Mouse (Mus musculus) adrenal gland, adult 2 months (tissue): ENCODE data around the gene Aff4. TPM values are rescaled to one million over a fixed set of nuclear protein-coding genes. Genes with fewer than 3 reads are reported as not detected.

Source experiments
- DNase-seq: peaks from one replicate; pipeline ENCODE4 v3.0.0; 2021
- polyA plus RNA-seq: library from polyadenylated mRNA; depleted of rRNA; stranded (reverse); fragments of >200 nt; gene quantifications from 2 replicates; pipeline ENCODE4 v1.2.3, GENCODE M21; 2012
- total RNA-seq, 2 experiments: library from RNA; stranded (reverse); gene quantifications; 2 replicates each; pipeline ENCODE4 v1.2.3; 2021

Aff4 gene
- total and polyA plus RNA-seq, 3 experiments, result 8.7 to 306 (median 145) TPM

GRCm38 (mm10) chr11:53428716-53429057 lies 78.1 kb downstream of the Aff4 start:
- DNase-seq, result no peak

GRCm38 (mm10) chr11:53429182-53429581 lies 78.5 kb downstream of the Aff4 start:
- DNase-seq, result no peak

DNA sequence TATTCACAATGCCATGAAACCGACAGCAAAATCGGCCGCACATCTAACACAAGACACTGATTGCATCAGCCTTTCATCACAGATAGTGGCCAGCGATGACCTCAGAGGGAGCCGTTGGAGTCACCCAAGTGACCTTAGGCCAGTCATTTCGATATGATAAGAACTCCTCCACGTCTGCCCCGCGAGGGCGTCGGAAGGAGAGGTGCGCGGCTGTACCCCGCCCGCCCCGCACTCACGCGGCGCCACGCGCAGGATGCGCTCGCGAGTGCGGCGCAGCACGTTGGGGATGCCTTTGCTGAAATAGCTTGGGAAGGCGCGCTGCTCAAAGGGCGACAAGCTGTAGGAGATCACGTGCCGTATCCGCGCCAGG lies 79.7 kb downstream of the Aff4 start:
- peak; percentile 84 for DNase-seq

GRCm38 (mm10) chr11:53430670-53431346 lies 80.2 kb downstream of the Aff4 start, which contains the start of the genes Uqcrq and Gdf9:
Gene Uqcrq, minus strand, starts transcription at chr11:53430831.
Gene Gdf9, plus strand, starts transcription at chr11:53431023.
- peak; percentile 99 for DNase-seq

DNA sequence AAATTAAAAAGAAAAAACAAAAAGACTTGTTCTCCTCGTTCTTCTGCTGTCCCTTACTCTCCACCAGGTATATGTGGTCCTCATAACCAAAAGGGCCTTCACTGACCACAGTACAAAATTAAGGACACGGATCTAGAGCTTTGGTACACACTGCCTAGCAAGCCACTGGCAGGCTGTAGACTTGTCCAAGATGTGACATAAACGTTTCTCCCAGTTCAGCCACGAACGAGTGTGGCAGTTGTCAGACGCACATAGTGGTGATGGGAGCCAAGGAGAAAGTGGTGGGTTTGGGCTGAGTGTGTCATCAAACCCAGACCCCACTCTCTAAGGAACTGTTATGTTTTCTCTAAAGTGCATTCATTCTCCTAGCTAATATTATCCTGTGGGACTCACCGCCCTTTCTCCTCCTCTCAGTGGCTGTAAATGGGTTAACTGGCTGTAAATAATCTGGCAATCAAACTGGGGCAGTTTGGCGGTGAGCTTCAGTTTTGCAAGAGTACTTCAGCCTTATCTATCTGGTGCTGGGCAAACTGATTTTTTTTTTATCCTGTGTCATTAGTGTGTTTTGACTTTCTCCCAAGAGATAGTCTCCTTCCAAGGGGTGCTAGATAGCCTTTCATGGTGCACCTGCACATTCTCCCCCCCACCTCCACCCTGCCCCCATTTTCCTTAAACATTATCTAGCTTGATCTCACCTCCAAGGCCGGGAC lies 80.9 kb downstream of the Aff4 start:
- DNase-seq, result no peak

- DNase-seq, result no peak
Observed at GRCm38 (mm10) chr11:53433057-53433456, 82.4 kb downstream of the Aff4 start.

DNA sequence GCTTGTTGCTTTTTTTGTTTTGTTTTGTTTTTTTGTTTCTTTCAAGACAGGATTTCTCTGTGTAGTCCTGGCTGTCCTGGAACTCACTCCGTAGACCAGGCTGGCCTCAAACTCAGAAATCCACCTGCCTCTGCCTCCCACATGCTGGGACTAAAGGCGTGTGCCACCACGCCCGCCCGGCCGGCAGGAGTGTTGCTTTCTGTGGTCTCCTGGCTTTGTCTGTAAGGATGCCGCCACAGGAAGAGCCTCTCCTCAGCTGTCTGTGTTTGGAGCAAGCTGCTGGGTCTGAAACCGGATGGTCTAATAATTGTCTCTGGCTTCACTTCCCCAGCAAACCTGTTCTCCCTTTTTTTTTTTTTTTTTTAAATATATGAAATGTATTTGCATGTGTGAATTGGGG lies 84.9 kb downstream of the Aff4 start:
- DNase-seq, result no peak

DNA sequence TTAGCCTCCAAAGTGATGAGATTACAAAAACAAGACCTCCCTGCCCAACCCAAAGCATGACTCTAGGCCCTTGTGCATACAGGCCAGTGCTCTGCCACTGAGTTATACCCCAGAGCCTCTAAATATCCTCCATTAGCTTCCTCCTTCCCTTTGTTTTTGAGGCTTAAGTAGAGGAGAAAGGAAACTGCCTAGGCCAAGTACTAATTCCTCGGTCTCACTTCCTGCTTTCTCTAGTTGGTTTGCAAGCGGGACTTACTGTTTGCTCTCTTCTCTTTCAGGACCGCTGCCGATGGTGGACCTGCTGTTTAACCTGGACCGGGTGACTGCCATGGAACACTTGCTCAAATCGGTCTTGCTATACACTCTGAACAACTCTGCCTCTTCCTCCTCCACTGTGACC lies 85.7 kb downstream of the Aff4 start:
- no peak for DNase-seq

- peak; percentile 68 for DNase-seq
Observed at GRCm38 (mm10) chr11:53441921-53442320, 91.3 kb downstream of the Aff4 start.

- peak; percentile 61 for DNase-seq
Observed at GRCm38 (mm10) chr11:53443861-53444260, 93.2 kb downstream of the Aff4 start.

DNA sequence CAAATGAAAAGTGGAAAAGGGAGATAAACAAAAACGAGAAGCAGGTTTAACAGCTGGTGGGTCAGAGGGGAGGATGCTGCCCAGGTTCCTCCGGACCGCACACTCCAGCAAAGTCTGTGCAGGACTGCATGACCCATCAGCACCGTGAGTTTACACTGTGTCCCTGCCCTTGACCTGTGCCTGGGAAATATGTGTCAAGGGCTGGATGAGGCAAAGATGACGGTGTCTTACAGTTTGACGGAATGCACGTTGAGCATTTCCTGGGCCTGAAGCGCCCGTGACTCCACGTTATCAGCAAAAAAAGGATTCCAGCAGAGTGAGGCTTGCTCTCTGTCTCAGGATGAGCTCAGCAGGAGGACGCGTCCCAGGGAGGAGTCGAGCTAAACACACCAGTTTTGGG lies 94.9 kb downstream of the Aff4 start:
- DNase-seq, result peak; percentile 82

- DNase-seq, result no peak
Observed at GRCm38 (mm10) chr11:53446183-53446582, 95.5 kb downstream of the Aff4 start.

DNA sequence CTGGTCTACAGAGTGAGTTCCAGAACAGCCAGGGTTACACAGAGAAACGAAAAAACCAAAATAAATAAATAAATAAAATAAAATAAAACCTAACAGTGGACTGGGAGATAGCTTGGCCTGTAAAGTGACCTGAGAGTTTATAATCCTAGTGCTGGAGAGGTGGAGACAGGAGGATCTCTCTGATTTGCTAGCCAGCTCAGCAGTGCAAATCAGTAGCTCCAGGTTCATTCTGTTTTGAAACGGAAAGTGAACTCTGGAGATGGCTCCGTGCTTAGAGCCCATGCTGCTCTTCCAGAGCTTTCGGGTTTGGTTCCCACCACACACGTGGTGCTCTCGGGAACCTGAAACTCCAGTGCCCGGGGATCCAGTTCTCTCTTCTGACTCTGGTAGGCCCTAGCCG lies 97.4 kb downstream of the Aff4 start:
- no peak for DNase-seq

- peak; percentile 83 for DNase-seq
Observed at GRCm38 (mm10) chr11:53448529-53448928, 97.9 kb downstream of the Aff4 start.

DNA sequence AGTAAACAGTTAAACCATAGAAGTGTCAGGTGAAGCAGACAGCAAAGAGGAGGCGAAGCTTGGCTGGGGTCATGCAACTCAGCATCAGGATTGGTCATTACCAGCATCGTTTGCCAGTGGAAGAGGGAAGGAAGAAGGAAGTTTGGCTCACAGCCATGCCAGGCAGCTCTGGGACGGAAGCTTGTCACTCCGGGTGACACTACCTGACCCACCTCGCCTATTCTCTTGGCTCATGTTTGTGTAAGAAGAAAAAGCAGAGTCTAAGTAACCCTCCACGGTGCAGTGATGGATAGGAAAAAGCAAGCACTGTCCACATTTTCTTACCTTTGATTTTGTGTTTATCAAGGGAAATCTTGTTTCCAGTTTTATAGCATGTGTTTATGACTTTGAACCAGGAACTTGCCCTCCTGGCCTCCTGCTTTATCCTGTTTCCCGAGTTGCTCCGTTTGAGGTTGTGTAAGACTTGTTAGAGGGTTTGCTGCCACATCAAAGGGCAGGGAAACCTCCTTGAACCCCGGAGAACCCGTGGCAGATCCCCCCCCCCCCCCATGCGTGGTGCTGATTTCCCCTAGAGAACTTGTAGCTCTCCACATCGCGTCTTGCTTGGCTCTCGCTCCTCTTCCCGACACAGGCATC lies 99.6 kb downstream of the Aff4 start:
- DNase-seq, result no peak

DNA sequence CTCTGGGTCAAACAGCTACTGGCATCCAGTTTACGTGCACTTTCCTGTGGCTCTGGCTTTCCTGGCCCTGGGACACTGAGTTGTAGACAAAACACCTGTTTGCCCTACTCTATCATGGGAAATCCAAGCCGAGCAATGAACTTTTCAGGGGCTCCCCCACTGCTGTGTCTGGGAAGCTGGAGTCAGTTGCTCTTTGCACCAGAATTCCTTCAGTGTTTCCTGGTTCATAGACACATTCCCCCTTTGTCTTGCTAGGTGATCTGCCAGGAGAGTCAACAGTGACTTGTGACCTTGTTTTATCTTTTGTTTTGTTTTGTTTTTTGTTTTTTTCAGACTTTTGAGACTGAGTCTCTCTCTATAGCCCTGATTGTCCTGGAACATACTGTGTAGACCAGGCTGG lies 100.7 kb downstream of the Aff4 start:
- DNase-seq, result no peak

DNA sequence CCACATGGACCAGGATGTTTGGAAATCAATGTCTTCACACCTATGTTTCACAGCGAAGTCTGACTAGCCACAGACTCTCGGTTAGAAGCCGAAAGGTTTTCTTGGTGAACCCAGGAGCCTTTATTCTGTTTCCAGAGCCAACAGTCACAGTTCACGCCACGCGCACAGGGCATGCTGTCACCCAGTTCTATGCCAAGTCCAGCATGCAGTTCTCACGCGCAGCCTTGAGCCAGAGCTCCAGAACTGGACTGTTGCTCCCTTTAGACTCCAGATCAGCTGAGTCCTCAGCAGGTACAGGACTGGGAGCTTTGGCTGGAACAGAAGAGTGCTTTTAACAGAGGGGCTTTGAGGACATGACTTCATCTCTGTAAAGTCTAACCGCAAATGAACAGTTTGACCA lies 101.8 kb downstream of the Aff4 start:
- DNase-seq, result peak; percentile 59

GRCm38 (mm10) chr11:53453031-53453430 lies 102.4 kb downstream of the Aff4 start:
- DNase-seq, result no peak

DNA sequence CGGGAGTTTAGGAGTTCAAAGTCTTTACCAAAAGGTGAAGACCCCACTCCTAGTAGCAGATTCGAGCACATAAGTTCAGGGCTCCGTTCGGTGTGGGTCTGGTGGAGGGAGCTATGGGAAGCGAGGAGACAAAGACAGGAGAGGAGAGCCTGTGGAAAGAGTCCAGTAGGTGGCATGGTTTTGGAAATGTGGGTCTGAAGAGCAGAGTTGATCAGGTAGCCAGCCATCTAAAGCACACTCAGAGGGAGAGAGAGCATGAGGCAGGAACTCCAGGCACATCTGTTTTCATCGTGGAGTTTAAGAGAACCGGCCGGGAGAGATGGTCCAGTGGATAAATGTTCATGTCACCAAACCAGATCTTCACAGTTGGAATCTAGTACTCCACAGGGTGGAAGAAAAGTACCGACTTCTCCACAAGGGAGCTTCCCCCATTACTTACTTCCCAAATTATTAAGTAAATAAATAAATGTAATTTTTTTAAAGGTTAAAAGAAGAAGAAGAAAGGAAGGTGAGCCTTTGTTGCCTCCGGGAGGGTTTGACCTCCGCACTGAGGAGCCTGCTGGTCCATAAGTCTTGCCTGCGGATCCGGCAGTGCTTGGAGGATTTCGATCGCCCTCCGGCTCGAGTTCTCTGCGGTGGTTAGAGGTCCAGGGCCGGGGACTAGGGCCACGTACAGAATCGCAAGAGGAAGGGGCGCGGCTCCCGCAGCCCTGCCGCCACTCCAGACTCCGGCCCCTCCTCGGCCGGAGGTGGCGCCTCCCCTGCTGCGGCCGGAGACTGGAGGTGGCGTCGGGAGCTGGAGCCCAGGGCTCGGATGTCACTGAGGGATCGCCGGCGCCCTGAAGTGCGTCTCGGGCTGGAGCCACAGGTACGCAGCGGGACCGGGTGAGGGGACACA lies 106.1 kb downstream of the Aff4 start, which contains the start of the genes Gm10447 and Shroom1:
Gm10447 (minus strand) TSS at position 637 of the 898 bp plus-strand sequence.
Shroom1 (plus strand) TSS at position 732 of the 898 bp plus-strand sequence.
- peak; percentile 72 for DNase-seq

GRCm38 (mm10) chr11:53457372-53457954 lies 106.8 kb downstream of the Aff4 start:
- no peak for DNase-seq

DNA sequence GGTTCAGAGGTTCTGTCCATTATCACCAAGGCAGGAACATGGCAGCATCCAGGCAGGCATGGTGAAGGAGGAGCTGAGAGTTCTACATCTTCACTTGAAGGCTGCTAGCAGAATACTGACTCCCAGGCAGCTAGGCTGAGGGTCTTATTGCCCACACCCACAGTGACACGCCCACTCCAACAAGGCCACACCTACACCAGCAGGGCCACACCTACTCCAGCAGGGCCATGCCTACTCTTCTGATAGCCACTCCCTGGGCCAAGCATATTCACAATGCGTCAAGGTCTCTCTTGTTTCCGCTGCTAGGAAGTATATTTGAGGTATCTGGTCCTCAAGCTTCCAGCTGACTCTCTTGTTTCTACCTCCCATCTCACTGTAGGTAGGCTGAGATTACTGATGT lies 108.4 kb downstream of the Aff4 start:
- no peak for DNase-seq

DNA sequence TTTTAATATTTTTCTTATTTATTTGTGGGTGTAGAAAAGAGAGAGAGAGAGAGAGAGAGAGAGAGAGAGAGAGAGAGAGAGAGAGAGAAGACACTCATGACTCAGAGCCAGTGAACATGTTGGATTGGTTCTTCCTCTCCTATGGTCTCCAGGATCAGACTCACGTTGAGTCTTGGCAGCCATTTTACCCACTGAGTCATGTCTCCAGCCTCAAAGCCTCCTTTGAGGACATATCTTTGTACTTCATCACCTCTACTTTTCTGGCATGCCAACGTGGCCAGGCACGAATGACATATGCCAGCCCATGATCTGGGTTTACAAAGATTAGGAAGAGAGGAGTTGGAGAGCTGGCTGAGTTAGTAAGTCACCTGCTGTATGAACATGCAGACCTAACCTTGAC lies 109.6 kb downstream of the Aff4 start:
- DNase-seq, result no peak
